Mouse (Mus musculus): ENCODE results near the gene Casq1.

GRCm38 (mm10) chr1:172214748-172215147 lies 4.9 kb downstream of the Casq1 start:
- TF ChIP-seq CTCF (IDR thresholded peaks at IDR 0.05; ENCODE audit: low read depth, low read length) (no peak), POLR2A (IDR thresholded peaks at IDR 0.05; ENCODE audit: insufficient read depth, low read length) (no peak)
